ENCODE assay signal across 30 mouse cellular contexts in genomic region chr3:101618505-101618904, GRCm38 (mm10).
"Had no signal": no experiment of that assay in that cellular context is flagged by ENCODE, and none has a peak within 500 bp of the region (broad histone marks: within the 10 kb centered on the region; RNA-seq: fewer than 3 reads in every experiment).

No protein-coding gene starts in this region.

- H3K9me3 ChIP-seq: heart, embryonic 10.5 days; heart, embryonic 15.5 days; hindbrain, embryonic 13.5 days; hindbrain, embryonic 15.5 days; intestine, embryonic 15.5 days had no signal

- H3K4me2 ChIP-seq: heart, embryonic 11.5 days; heart, embryonic 12.5 days; heart, embryonic 13.5 days; heart, embryonic 15.5 days; hindbrain, embryonic 12.5 days; hindbrain, embryonic 13.5 days; hindbrain, embryonic 14.5 days; hindbrain, embryonic 15.5 days; intestine, embryonic 15.5 days; kidney, embryonic 15.5 days had no signal

- DNase-seq: heart, postnatal 10 days; heart, postnatal 14 days; heart, postnatal 36 days; heart, postnatal 4 days; kidney, adult 11 months; kidney, adult 18-20 months; kidney, postnatal 10 days; kidney, postnatal 14 days; kidney, postnatal 36 days; kidney, postnatal 4 days; layer of hippocampus, adult 9-11 months; layer of hippocampus, postnatal 36 days had no signal

- ATAC-seq: hindbrain, embryonic 16.5 days; hindbrain, postnatal 0 days; inflammation-experienced regulatory T-cells, adult 6 months; intestine, embryonic 15.5 days; intestine, postnatal 0 days had no signal

- H3K9ac ChIP-seq: heart, embryonic 12.5 days; heart, embryonic 13.5 days; heart, embryonic 15.5 days; hindbrain, embryonic 12.5 days; hindbrain, embryonic 13.5 days; hindbrain, embryonic 14.5 days; hindbrain, embryonic 15.5 days; intestine, embryonic 15.5 days; kidney, embryonic 15.5 days had no signal

- H3K36me3 ChIP-seq: heart, embryonic 10.5 days; heart, embryonic 12.5 days; heart, embryonic 13.5 days; heart, embryonic 15.5 days; hindbrain, embryonic 10.5 days; hindbrain, embryonic 12.5 days; hindbrain, embryonic 13.5 days; hindbrain, embryonic 15.5 days; intestine, embryonic 15.5 days; kidney, embryonic 15.5 days had no signal

- H3K27ac ChIP-seq: heart, embryonic 10.5 days; heart, embryonic 13.5 days; heart, embryonic 15.5 days; hindbrain, embryonic 10.5 days; hindbrain, embryonic 12.5 days; hindbrain, embryonic 13.5 days; hindbrain, embryonic 14.5 days; hindbrain, embryonic 15.5 days; hindbrain, postnatal 0 days; intestine, embryonic 15.5 days; kidney, embryonic 15.5 days; kidney, postnatal 0 days; layer of hippocampus, adult 2 months had no signal

- H3K4me3 ChIP-seq: heart, embryonic 10.5 days; heart, embryonic 12.5 days; heart, embryonic 13.5 days; heart, embryonic 15.5 days; hindbrain, embryonic 10.5 days; hindbrain, embryonic 12.5 days; hindbrain, embryonic 13.5 days; hindbrain, embryonic 15.5 days; intestine, embryonic 15.5 days; kidney, embryonic 15.5 days; layer of hippocampus, adult 2 months had no signal

- H3K4me1 ChIP-seq: heart, embryonic 10.5 days; heart, embryonic 12.5 days; heart, embryonic 13.5 days; heart, embryonic 15.5 days; hindbrain, embryonic 10.5 days; hindbrain, embryonic 12.5 days; hindbrain, embryonic 13.5 days; hindbrain, embryonic 15.5 days; intestine, embryonic 15.5 days had no signal

- H3K27me3 ChIP-seq: heart, embryonic 12.5 days; heart, embryonic 13.5 days; heart, embryonic 15.5 days; hindbrain, embryonic 12.5 days; hindbrain, embryonic 13.5 days; hindbrain, embryonic 15.5 days; intestine, embryonic 15.5 days; kidney, embryonic 15.5 days had no signal
